Mouse (Mus musculus) cerebellum, adult 2 months (tissue): ENCODE measurements at regions not wholly inside any gene's neighbourhood (a gene's known extent, or its start where the extent isn't known, plus 50 kb on each side); places are given as distances from the start of the nearest gene placed in this dataset.

Source experiments
- DNase-seq, 2 experiments: peaks; one replicate each; pipeline ENCODE4 v3.0.0; 2021
- H3K27ac ChIP-seq: fragments of 200-500 bp; 2 replicates; pipeline ENCODE4 v1.5.1; 2012; ENCODE audit warnings: low read length, control low read depth, inconsistent platforms; ENCODE audit not compliant: insufficient read depth
- H3K27me3 ChIP-seq: fragments of 200-500 bp; 2 replicates; pipeline ENCODE4 v1.6.1; 2012; ENCODE audit warnings: inconsistent platforms, mild to moderate bottlenecking, low read length, moderate library complexity; ENCODE audit not compliant: control insufficient read depth, insufficient read depth
- H3K4me1 ChIP-seq: fragments of 200-500 bp; 2 replicates; pipeline ENCODE4 v1.6.1; 2011; ENCODE audit warnings: low read length; ENCODE audit not compliant: control insufficient read depth, insufficient read depth
- H3K4me3 ChIP-seq: fragments of 200-500 bp; replicated peaks from 2 replicates; pipeline ENCODE3; 2011; ENCODE audit warnings: mild to moderate bottlenecking, low read depth, low read length, control low read depth; ENCODE audit not compliant: insufficient read depth
- CTCF ChIP-seq: fragments of 200-500 bp; IDR thresholded peaks from 2 replicates; pipeline ENCODE4 v1.5.1; 2011; ENCODE audit warnings: low read depth, mild to moderate bottlenecking, control low read depth, low read length, moderate library complexity, borderline replicate concordance; ENCODE audit not compliant: insufficient read depth
- POLR2A ChIP-seq: fragments of 200-500 bp; IDR thresholded peaks from 2 replicates; pipeline ENCODE4 v1.6.1; 2011; ENCODE audit warnings: low read length, control low read depth, borderline replicate concordance; ENCODE audit not compliant: insufficient read depth
- WGBS: fragments of 180-500 bp; shearing (Covaris S2); methylation state at CpG from one replicate; pipeline ENCODE4 v1.1.7; 2018; 5-methylcytosine and 5-hydroxymethylcytosine counted together

DNA sequence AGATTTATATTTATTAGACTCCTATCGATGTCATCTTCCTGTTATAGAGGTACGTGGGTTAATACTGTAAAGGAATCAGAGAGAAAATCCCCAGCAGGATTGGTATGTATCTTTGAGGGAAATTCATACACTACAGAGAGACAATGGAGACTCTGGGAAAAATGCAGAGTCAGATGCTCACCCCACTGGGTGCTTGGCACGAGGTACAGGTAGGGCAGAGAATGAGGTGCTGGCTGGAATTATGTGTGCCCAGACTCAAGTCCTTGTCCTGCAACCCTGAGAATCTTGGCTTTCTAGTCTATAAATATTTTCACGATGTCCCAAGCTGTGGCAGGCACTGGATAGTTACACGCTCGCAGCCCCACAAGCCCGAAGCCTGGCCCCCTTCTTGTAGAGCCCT lies 57.8 kb upstream of the Cry1 start:
- peak; percentile 74 to 86 for DNase-seq
- Histone ChIP-seq H3K4me1 (peaks cover 13% of the 10 kb centered on the region; the same call in 1 of the 2 replicates), H3K27me3 (no peaks in the 10 kb centered on the region), H3K27ac (no peak overlapping the region), H3K4me3 (no peak overlapping the region)
- WGBS = 16% methylated on average over 7 of the region's 7 CpGs
- TF ChIP-seq POLR2A (no peak), CTCF (no peak)

- Histone ChIP-seq H3K27ac (no peak overlapping the region), H3K4me3 (no peak overlapping the region), H3K4me1 (peaks cover 13% of the 10 kb centered on the region; the same call in 1 of the 2 replicates), H3K27me3 (no peaks in the 10 kb centered on the region)
- DNase-seq = peak in 1 of 2 experiments; percentile 28
- WGBS = 46% methylated on average over 6 of the region's 6 CpGs
- TF ChIP-seq CTCF = no peak
- no peak for TF ChIP-seq POLR2A
These were observed 58.7 kb upstream of the Cry1 start for GRCm38 (mm10) chr10:85243556-85243955.

DNA sequence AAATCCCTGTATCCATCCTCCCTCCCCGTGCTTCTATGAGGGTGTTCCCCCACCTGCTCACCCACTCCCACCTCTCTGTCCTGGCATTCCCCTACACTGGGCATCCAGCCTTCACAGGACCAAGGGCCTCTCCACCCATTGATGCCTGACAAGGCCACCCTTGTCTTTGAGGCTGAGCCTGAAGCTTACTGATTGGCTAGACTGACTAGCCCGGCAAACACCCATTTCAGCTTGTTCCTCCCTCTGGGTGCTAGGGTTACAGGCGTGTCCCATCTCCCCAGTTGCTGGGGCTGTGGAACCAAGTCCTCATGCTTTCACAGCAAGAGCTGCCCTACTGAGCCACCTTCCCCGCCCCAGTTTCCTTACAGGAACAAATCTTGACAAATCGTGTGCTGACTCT lies 80.9 kb upstream of the Cry1 start:
- no peak for DNase-seq
- no peak overlapping the region for H3K4me3 ChIP-seq
- TF ChIP-seq POLR2A (no peak), CTCF (no peak)
- no peaks in the 10 kb centered on the region for H3K27me3 ChIP-seq
- WGBS = 70% methylated on average over 5 of the region's 5 CpGs
- no peak overlapping the region for H3K27ac ChIP-seq
- peaks cover 6% of the 10 kb centered on the region for H3K4me1 ChIP-seq

DNA sequence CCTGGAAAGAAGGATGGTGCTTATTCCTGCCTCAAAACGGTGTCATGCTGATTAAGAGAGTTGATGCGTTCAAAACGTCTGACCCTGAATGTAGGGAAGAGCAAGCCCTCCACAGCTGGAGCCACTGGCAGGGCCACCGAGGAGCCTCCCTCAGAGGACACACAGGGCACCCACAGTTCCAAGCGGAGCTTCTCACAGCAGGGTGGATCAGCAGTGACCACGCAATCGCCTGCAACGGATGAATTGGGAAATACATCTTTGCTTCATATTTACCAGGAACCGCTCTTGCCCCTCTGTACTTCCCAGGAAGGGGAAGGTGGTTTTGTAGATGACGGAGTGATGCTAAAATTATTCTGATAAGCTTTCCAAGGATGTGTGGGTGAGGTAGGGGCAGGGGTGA lies 81.3 kb upstream of the Cry1 start:
- TF ChIP-seq POLR2A (no peak), CTCF (no peak)

GRCm38 (mm10) chr10:85266796-85267195 lies 81.9 kb upstream of the Cry1 start:
- DNase-seq = no peak
- H3K4me1 ChIP-seq = peaks cover 15% of the 10 kb centered on the region
- H3K4me3 ChIP-seq = no peak overlapping the region
- WGBS = 83% methylated on average over 4 of the region's 4 CpGs
- TF ChIP-seq CTCF = no peak
- no peak for TF ChIP-seq POLR2A
- H3K27me3 ChIP-seq = no peaks in the 10 kb centered on the region
- H3K27ac ChIP-seq = no peak overlapping the region

More for the DNA sequence above, 81.3 kb upstream of the Cry1 start:
- no peak overlapping the region for H3K27ac ChIP-seq
- WGBS = 45% methylated on average over 10 of the region's 10 CpGs
- DNase-seq = no peak
- H3K4me3 ChIP-seq = no peak overlapping the region
- H3K27me3 ChIP-seq = no peaks in the 10 kb centered on the region
- peaks cover 9% of the 10 kb centered on the region for H3K4me1 ChIP-seq

DNA sequence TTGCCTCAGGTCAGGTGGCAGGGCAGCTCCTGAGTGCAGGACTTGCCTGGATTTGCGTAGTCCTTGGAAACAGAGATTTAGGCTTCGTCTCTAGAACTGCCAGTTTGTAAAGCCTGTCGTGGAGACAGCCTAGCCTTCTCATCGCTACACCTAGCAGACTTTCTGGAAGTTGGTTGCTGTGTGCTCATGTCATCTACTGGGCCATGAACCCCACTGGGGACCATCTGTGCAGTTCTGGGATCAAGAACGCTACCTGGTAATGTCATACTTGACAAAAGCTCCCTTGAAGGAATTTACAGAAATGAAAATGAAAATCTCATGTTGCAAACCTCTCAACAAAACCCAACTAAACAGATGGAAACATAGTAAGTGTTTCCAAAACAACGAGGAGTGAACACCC lies 85.3 kb upstream of the Cry1 start:
- Histone ChIP-seq H3K4me3 (no peak overlapping the region), H3K27ac (peak overlapping the region; percentile 18; the same call in 1 of the 2 replicates), H3K4me1 (peaks cover 17% of the 10 kb centered on the region), H3K27me3 (no peaks in the 10 kb centered on the region)
- TF ChIP-seq POLR2A (no peak), CTCF (no peak)
- peak; percentile 70 to 84 for DNase-seq
- 15% methylated on average over 6 of the region's 6 CpGs for whole genome bisulfite sequencing

GRCm38 (mm10) chr10:85276793-85277192 lies 91.9 kb upstream of the Cry1 start:
- peaks cover 2% of the 10 kb centered on the region; the same call in 1 of the 2 replicates for H3K4me1 ChIP-seq
- H3K4me3 ChIP-seq = no peak overlapping the region
- H3K27ac ChIP-seq = no peak overlapping the region
- 40% methylated on average over 2 of the region's 2 CpGs for WGBS
- peak; percentile 15 to 44 for DNase-seq
- TF ChIP-seq CTCF (no peak), POLR2A (no peak)
- no peaks in the 10 kb centered on the region for H3K27me3 ChIP-seq

DNA sequence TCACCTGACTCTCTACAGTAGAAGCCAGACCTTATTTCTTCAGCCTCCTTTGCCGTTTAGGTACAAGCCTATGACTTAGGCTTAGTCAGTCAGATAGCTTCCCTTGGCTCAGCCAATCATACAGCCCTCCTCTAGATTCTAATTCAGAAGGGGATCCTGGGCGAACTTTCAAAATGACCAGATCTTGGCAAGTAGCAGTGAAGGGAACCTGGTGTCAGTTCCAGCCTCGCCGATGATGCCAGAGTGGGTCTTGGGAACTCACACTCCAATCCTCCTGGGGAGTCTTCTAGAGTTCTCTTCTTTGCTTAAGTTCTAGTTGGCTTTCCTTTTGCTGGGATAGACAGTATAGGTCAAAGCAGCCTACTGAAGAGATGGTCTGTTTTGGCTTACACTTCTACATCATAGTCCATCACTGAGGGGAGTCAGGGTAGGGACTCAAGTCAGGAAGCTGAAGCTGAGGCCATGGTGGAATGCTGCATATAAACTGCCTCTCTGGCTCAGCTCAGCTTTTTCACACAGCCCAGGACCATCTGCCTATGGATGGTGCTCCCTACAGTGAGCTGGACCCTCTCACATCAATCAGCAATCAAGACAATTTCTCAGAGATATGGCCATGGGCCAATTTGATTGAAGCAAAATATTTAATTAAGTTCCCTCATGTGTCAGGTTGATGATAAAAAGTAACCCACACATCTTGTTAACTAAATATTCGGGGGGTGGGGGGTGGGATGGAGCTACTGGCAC lies 94.7 kb upstream of the Btbd11 start:
- H3K4me1 ChIP-seq = no peaks in the 10 kb centered on the region
- no peaks in the 10 kb centered on the region for H3K27me3 ChIP-seq
- H3K27ac ChIP-seq = no peak overlapping the region
- DNase-seq = no peak
- no peak overlapping the region for H3K4me3 ChIP-seq
- WGBS = 40% methylated on average over 5 of the region's 5 CpGs
- TF ChIP-seq CTCF = no peak
